Mouse (Mus musculus) midbrain, postnatal 0 days (tissue): ENCODE results near the gene Celf2. TPM values are rescaled to one million over a fixed set of nuclear protein-coding genes. Genes with fewer than 3 reads are reported as not detected.

Experiments
- ATAC-seq: fragments of 200-750 bp; cut with Nextera tagmentation; 2 replicates; pipeline ENCODE4 v1.8.0; 2017; ENCODE audit warnings: moderate number of reproducible peaks, mild to moderate bottlenecking, moderate TSS enrichment, moderate library complexity; ENCODE audit not compliant: low FRiP score
- DNase-seq: peaks from one replicate; pipeline ENCODE4 v3.0.0-alpha.2; 2015; ENCODE audit warnings: low spot score
- H3K27ac ChIP-seq: fragments of 300-500 bp; sonication (generic); 2 replicates; pipeline ENCODE4 v1.5.1; 2014; ENCODE audit warnings: low read depth, mild to moderate bottlenecking, low read length, mixed read lengths
- H3K27me3 ChIP-seq: fragments of 300-500 bp; sonication (generic); 2 replicates; pipeline ENCODE4 v1.6.1; 2014; ENCODE audit warnings: low read length, control low read depth, mixed read lengths; ENCODE audit not compliant: insufficient read depth
- H3K36me3 ChIP-seq: fragments of 300-500 bp; sonication (generic); 2 replicates; pipeline ENCODE4 v1.6.1; 2014; ENCODE audit warnings: low read length, control low read depth, mixed read lengths; ENCODE audit not compliant: insufficient read depth
- H3K4me1 ChIP-seq: fragments of 300-500 bp; sonication (generic); 2 replicates; pipeline ENCODE4 v1.6.1; 2014; ENCODE audit warnings: mild to moderate bottlenecking, control low read depth, antibody characterized with exemption, low read length, mixed read lengths; ENCODE audit not compliant: insufficient read depth
- H3K4me2 ChIP-seq: fragments of 300-500 bp; sonication (generic); 2 replicates; pipeline ENCODE4 v1.6.1; 2014; ENCODE audit warnings: low read depth, mild to moderate bottlenecking, low read length, mixed read lengths; ENCODE audit not compliant: poor library complexity, severe bottlenecking
- H3K4me3 ChIP-seq: fragments of 300-500 bp; sonication (generic); 2 replicates; pipeline ENCODE4 v1.5.1; 2014; ENCODE audit warnings: low read depth, mild to moderate bottlenecking, low read length, moderate library complexity
- H3K9ac ChIP-seq: fragments of 300-500 bp; sonication (generic); replicated peaks from 2 replicates; pipeline ENCODE4 v1.6.1; 2014; ENCODE audit warnings: mild to moderate bottlenecking, low read length, moderate library complexity, mixed read lengths; ENCODE audit not compliant: poor library complexity, severe bottlenecking
- H3K9me3 ChIP-seq: fragments of 300-500 bp; sonication (generic); 2 replicates; pipeline ENCODE4 v1.6.1; 2016; ENCODE audit warnings: low read length, control low read depth
- CTCF ChIP-seq: IDR thresholded peaks from 2 replicates; pipeline ENCODE4 v1.5.1; 2016; ENCODE audit warnings: antibody characterized with exemption, mild to moderate bottlenecking
- WGBS: fragments of 180-500 bp; shearing (Covaris S2); extraction: QIAGEN DNeasy Blood & Tissue Kit; methylation state at CpG from one replicate; pipeline ENCODE4 v1.1.7; 2014; 5-methylcytosine and 5-hydroxymethylcytosine counted together
- polyA plus RNA-seq: library from polyadenylated mRNA; unstranded; fragments of >200 nt; fragmentation: Nextera tagmentation; extraction: Ambion mirVana; gene quantifications from 2 replicates; pipeline ENCODE4 v1.2.1, GENCODE M21; 2015
- total RNA-seq: library from RNA; depleted of rRNA; stranded (reverse); fragments of >200 nt; gene quantifications from 2 replicates; pipeline ENCODE4 v1.2.3, GENCODE M21; 2014

Celf2 gene
- total and polyA plus RNA-seq, 2 experiments from 2014 or later = 112 to 135 TPM

DNA sequence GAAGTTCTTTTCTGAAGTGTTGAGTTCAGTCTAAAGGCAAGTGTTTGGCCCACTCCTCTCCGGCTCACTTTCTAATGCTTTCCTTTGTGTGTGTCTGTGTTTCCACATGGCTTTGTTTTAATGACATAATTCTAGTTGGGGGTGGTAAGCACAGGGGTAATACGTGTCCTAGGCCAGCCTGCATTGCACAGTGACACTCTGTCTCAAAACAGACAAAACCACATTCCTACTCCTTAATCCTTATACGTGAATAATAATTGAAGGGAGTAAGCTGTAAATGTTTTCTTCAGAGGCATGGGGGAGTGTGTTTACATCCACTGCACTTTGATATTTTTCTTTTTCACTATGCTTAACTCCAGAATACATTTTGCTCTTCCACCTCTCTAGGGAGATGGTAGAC lies 415.9 kb downstream of the Celf2 start:
- Histone ChIP-seq H3K27ac (no peak overlapping the region), H3K4me1 (no peaks in the 10 kb centered on the region; the same call in 1 of the 2 replicates), H3K27me3 (no peaks in the 10 kb centered on the region), H3K9me3 (no peaks in the 10 kb centered on the region), H3K4me3 (no peak overlapping the region), H3K4me2 (no peak overlapping the region), H3K36me3 (no peaks in the 10 kb centered on the region), H3K9ac (no peak overlapping the region)
- no peak for DNase-seq
- no peak for ATAC-seq
- WGBS = 44% methylated on average over 3 of the region's 3 CpGs
- no peak for TF ChIP-seq CTCF

DNA sequence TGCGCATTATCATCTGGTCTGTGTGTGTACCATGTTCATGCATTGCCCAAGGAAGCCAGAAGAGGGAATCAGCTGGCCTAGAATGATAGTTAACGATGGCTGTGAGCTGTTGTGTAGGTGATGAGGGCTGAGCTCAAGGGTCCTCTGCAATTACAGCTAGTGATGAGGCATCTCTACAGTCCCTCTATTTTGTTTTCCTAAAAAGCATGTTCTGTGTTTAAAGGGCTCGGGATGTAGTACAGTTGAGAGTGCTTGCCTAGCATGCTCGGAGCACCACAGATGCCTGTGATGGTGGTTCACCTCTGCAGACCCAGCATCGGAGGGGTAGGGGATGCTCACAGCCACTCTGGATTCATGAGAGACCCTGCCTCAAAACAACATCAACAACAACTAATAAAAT lies 416.7 kb downstream of the Celf2 start:
- Histone ChIP-seq H3K9ac (no peak overlapping the region), H3K9me3 (no peaks in the 10 kb centered on the region), H3K27ac (no peak overlapping the region), H3K36me3 (no peaks in the 10 kb centered on the region), H3K4me1 (no peaks in the 10 kb centered on the region; the same call in 1 of the 2 replicates), H3K4me2 (no peak overlapping the region), H3K27me3 (no peaks in the 10 kb centered on the region), H3K4me3 (no peak overlapping the region)
- ATAC-seq (no peak), DNase-seq (no peak)
- WGBS = 93% methylated on average over 5 of the region's 5 CpGs
- TF ChIP-seq CTCF = peak; percentile 29

DNA sequence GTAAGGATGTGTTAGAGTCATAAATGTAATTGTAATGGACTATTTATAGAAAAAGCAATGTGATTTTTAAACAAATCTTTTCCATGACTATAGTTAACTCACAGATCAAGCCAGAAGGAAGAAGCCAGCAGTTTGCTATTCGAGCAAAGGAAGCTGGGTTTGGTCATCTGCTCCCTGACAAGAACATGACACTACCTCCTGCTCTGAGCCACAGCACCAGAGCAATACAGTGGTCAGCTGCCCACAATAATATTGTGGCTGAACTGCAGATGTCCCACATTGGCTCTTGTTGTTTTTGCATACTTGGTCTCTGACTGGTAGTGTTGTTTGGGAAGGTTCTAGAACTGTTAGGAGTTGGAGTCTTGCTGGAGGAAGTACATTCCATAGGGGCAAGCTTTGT lies 418.9 kb downstream of the Celf2 start:
- Histone ChIP-seq H3K4me2 (no peak overlapping the region), H3K36me3 (no peaks in the 10 kb centered on the region), H3K27ac (no peak overlapping the region), H3K4me3 (no peak overlapping the region), H3K9me3 (no peaks in the 10 kb centered on the region), H3K27me3 (no peaks in the 10 kb centered on the region), H3K4me1 (no peaks in the 10 kb centered on the region; the same call in 1 of the 2 replicates), H3K9ac (no peak overlapping the region)
- DNase-seq (no peak), ATAC-seq (no peak)
- TF ChIP-seq CTCF = no peak
- 90% methylated on average over 1 of the region's 1 CpGs for WGBS

GRCm38 (mm10) chr2:7089069-7089834 lies 420.1 kb downstream of the Celf2 start:
- no peak for TF ChIP-seq CTCF
- DNase-seq (peak; percentile 88), ATAC-seq (peak; percentile 54; the same call in 1 of the 2 replicates)
- no peaks in the 10 kb centered on the region for H3K36me3 ChIP-seq
- no peaks in the 10 kb centered on the region for H3K9me3 ChIP-seq
- H3K4me2 ChIP-seq = no peak overlapping the region
- H3K27me3 ChIP-seq = no peaks in the 10 kb centered on the region
- WGBS = 13% methylated on average over 7 of the region's 7 CpGs
- H3K4me1 ChIP-seq = no peaks in the 10 kb centered on the region; the same call in 1 of the 2 replicates
- no peak overlapping the region for H3K4me3 ChIP-seq
- no peak overlapping the region for H3K9ac ChIP-seq
- peak overlapping the region; percentile 32; the same call in 1 of the 2 replicates for H3K27ac ChIP-seq

DNA sequence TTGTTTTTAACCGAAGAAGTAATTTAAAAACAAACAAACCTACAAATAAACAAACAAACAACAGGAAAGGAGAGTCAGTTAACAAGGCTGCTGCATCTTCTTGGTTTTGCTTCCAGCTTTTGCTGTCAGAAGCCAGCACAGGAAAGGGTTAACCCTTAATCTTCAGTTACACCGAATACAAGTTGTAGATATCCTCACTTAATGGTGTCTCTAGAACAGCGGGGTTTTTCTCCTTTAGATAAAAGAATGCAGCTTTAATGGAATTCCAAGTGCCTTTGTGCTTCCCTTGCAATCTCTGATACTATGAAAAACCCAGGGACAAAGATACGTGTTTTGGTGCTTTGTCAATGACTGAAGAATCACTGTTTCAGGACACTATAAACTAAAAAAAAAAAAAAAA lies 420.8 kb downstream of the Celf2 start:
- 24% methylated on average over 4 of the region's 4 CpGs for WGBS
- no peak for TF ChIP-seq CTCF

GRCm38 (mm10) chr2:7087480-7087879 lies 421.9 kb downstream of the Celf2 start:
- H3K4me1 ChIP-seq = no peaks in the 10 kb centered on the region; the same call in 1 of the 2 replicates
- H3K4me2 ChIP-seq = no peak overlapping the region
- DNase-seq (no peak), ATAC-seq (no peak)
- H3K9ac ChIP-seq = no peak overlapping the region
- no peaks in the 10 kb centered on the region for H3K9me3 ChIP-seq
- no peak overlapping the region for H3K27ac ChIP-seq
- 78% methylated on average over 14 of the region's 14 CpGs for WGBS
- TF ChIP-seq CTCF = no peak
- H3K27me3 ChIP-seq = no peaks in the 10 kb centered on the region
- no peaks in the 10 kb centered on the region for H3K36me3 ChIP-seq
- H3K4me3 ChIP-seq = no peak overlapping the region

More for the DNA sequence above, 420.8 kb downstream of the Celf2 start:
- Histone ChIP-seq H3K27ac (no peak overlapping the region), H3K9ac (no peak overlapping the region), H3K27me3 (no peaks in the 10 kb centered on the region), H3K4me2 (no peak overlapping the region), H3K4me3 (no peak overlapping the region), H3K4me1 (no peaks in the 10 kb centered on the region; the same call in 1 of the 2 replicates), H3K36me3 (no peaks in the 10 kb centered on the region), H3K9me3 (no peaks in the 10 kb centered on the region)
- no peak for DNase-seq
- ATAC-seq = no peak
